Mouse (Mus musculus): ENCODE measurements at regions not wholly inside any gene's neighbourhood (a gene's known extent, or its start where the extent isn't known, plus 50 kb on each side); places are given as distances from the start of the nearest gene placed in this dataset.

DNA sequence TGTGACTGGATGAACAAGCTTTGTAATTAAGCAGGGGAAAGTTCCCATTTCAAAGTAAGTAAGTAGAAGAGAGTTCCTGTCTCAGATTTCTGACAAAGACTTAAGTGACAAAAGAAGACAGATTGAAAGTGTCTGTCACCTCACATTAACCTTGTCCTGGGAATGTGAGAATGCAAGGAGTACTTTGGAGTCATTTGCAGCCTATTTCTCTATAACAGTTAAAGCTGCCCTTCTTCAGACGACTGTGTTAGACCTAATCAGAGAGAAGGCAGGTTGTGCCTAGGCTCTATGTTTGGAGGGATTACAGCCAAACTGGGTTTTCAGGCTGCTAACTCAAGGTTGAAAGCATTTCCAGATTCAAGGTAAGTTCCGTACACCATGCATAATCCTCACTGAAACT is 446.5 kb downstream of the Pdgfc start:
- DNase-seq (ENCODE audit: low read depth), result no peak

DNA sequence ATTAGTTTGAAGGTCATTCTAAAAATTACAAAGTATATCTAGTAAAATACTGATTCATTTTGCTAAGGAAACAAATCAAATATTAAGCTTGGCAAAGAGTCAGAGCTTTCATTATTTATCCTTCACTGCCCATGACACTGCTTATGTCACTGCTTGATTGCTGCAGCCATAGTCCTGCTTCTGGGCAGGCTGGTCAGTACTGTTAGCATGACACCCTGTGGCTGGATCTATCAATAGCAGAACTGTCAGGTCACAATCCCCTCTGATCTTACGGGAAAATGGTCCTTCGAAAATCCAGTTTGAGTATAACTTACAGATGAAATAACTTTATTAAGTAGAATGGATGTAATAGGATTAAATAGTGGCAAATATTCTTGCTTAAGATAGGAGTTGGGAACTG is 447.1 kb downstream of the Pdgfc start:
- DNase-seq (ENCODE audit: low read depth), result no peak

DNA sequence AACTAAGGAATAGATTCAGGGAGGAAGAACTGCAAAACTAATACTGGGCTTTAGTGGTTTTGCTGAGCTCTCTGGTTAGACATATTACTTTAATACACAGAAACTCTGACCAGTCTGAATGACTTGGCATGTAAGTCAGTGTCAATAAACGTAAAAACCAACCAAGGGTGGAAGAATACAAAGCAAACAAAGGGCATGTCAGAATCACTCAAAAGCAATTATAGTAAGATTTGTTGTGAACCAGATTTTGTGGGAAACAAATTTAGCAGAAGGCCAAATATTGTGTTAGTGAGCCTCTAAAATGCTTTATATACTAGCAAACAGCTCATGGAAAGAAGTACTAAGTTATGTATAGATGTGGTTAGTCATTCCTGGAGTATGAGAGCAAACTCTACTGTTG is 427.1 kb upstream of the Ctso start:
- no peak for DNase-seq (ENCODE audit: low read depth)

DNA sequence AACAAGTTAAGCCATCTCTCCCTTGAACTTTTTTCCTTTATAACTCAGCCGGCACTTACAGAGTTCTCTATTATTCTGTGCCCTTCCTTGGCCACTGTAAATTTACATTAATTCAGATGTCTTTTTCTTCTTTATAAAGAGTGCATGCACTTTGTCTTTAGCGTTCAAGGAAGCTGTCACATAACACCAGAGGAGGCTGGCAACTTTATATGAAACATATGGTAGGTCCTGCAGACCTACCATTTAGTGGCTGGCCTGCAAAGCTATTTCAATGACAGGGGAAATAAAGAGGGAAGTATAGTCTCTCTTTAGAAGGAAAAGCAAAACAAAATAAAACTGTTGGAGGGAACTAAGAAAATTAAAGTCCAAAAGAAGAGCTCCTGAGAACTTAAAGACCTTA is 423.8 kb upstream of the Ctso start:
- no peak for DNase-seq (ENCODE audit: low read depth)

DNA sequence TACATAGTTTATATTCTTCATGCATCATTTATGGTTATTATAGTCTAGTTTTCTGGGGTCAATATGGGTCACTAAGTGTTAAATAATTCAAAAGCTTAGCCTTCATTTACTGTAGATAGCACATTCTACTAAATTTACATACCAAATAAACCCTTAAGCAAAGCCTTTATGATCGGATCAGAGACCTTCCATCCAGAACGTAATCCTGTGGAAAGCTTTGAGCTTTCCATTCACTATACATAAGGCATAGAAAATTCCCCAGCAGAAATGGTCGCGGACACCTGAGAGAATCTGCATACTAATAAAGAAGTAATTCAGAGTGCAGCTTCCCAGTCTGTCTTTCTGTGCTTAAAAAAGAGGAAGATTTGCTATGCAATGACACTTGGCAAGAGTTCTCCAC is 410.6 kb upstream of the Ctso start:
- no peak for DNase-seq (ENCODE audit: low read depth)

DNA sequence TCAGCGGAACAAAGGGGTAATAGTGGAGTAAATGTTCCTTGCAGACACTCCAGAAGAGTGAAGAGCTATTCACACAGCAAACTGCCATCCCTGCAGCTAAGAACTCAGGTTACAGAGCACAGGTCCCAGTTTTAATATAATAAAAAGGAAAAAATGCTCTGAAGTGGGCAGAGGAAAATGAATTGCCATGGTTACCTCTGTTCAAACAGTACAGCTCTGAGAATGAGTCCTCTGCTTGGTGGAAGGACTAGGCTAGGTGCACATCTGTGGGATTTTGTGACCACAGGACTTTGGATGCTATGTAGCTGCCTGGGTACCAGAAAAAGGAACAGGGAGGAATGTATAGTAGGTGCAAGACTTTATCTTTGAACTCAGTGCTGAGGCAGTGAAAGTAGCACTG is 401.5 kb upstream of the Ctso start:
- no peak for DNase-seq (ENCODE audit: low read depth)

DNA sequence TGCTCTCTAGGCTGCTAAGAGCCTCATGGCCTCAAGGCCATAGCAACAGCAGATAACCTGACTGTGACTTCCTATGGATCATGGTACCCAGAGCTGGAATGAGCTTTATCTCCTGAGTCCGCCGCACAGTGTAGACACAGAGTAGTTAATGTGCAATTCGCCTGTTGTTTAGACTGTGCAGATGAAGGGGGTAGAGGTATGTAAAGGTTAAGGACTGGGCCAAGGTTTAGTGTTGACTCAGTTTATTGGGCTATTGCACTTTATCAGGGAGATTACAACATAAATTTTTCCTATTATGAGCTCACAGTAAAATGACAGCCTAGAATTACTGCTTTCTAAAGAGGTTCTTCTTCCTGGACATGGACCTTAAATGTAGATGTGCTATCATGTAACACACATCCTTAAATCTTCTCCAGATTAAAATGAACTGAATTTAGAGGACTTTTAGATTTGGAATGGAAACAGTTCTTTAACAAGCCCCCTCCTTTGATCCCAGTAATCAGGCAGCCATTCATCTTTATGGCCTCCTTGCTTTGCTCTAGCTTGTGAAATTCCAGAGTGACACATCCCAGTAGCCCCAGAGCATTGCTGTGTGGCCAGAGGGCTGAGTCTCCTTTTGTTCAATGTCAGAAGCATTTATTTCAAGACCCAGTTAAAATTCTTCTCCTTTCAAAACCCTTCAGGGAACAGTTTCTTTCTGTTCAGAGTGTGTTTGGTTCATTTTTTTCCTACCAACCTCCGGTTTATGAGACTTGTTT is 396.8 kb upstream of the Ctso start:
- DNase-seq (ENCODE audit: low read depth), result no peak

DNA sequence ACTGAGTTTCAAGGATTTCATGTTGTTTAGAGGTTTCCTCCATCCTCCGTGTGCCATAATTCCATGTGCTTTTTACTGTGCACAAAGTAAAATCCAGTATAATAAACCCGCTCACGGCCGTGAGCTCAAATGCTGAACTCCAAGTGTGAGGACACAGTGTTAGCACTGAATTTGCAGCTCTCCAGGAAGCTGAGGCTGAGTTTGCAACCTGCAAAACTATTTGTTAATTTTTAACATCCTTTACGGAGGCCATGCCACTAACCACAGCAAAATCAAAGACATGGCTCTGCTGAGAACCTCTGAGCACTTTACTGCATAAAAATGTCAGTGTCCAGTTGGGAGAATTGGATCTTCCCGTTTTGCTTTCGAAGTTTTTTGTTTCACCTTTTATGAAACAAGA is 377.6 kb upstream of the Ctso start:
- DNase-seq (ENCODE audit: low read depth), result no peak

DNA sequence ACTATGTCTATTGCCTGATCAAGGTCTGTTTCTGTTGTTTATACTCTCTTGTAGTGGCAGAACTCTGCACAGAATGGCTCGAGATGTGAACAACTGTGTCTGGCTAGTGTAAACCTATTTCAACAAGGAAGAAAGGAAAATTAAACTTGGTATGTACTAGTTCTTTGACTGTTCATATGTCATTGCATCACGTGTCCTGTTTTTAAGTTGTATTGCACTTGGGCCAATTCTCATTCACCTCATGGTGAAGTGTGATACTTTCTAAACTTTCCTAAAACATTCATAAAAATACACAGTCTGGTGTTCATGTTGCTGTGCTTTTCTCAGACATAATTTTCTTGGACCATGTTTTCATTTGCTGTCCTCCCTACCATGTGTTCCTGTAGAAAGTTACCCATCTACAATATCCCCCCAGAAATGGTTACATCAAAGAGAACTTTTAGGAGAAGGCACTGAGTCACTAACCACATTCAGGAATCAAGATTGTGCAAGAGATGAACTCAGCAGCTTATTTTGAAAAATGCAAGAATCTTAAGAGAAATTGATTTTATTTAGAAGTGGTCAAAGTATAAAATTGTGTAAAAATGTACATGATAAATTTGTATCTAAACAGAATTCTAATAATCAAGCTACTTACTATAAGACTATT is 369.7 kb upstream of the Ctso start:
- DNase-seq (ENCODE audit: low read depth), result peak; percentile 44

DNA sequence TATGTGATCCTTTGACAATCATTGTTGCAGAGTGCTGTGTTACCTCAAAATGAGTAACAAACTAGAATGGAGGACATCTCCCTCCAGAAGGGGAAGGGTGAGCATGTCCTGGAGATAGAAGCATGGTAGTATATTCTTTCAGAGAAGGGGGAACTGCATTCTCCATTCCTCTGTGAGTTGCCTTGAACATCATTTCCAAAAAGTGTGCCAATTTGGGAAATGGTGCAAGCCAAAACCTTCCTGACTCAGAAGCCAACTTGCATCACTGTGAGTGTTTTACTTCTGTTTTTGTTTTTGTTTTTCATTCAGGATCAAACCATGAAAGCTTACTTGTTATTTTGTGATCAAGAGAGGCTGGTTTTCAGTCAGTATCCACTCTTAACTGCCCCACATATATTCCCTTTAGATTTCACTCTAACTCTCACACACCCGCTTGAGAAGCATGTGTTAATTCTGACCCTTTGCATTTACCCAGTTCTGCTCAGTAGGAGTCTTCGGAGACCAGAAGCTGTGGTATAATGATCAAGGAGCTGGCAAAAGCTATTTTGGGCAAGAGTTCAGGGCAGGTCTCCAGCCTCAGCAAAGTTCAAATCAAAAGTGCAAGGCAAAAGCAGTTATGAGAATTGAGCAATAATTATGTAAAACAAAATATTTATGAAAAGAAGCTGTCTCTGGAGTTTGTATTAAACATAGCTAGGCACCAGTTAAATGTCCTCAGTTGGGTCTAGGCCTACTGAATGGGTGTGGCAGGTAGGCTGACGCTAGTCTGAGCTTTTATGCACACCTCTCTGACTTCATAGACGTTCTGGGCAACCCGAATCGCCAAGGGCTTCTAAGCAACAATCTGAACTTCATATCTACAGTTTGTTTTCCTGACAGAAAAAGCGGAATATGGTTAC is 368.3 kb upstream of the Ctso start:
- DNase-seq (ENCODE audit: low read depth), result peak; percentile 68

DNA sequence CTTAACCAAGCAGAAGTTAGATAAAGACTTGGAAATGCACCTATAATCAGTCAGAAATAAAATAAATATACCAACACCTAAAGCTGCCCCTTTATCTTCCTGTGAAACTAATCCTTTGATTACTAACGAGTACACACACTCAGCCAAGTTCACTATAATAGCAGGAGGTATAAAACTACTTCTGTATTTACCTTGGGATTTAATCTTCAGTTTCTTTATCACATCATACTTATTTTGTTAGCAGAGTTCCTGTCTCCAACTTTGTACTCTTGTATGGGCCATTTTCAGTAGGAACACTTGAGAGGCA is 367.7 kb upstream of the Ctso start:
- no peak for DNase-seq (ENCODE audit: low read depth)

DNA sequence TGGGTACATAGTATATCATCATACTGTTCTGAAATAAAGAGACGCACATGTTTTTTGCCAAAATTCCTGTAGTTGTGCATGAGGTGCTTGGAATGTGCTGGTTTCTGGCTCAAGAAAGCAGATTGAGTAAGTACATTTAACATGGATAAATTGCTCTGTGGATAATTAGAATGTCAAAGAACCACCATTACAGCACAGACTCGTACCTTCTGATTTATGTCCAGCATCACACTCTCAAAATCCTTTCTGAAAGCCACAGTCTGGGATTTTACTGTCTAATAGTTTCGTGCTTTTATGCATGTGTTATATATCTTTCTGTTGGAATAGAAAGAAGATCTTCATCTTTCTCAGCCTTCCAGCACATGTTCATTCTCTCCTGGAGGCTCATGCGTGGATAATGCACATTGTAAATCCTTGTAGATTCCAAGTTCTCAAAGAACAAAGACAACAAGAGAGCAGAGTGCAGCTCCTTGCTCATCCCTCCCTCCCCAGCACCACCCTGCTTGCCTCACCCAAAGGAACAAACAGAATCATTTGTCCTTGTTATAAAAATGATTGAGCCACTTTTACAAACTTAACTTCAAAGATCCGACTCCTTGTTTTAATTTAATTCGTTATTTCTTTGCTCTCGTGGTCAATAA is 348.9 kb upstream of the Ctso start:
- DNase-seq (ENCODE audit: low read depth), result no peak

DNA sequence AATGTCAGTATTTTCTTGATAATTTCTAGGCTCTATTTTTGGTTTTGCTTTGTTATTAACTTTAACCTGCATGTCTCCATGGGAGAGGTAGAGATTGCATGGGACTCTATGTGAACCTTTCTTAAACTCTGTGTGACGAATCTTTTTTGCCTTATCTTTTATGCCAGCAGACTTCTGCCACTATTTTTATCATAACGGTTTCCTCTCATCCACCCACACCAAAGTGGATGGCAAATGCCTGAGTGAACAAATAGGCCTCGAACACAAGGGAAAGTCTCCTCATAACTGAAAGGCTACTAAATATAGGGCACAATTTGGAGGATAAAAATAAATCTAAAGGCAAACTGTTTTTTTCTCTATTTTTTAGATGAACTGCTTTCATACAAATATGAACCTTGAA is 343.3 kb upstream of the Ctso start:
- DNase-seq (ENCODE audit: low read depth), result no peak

DNA sequence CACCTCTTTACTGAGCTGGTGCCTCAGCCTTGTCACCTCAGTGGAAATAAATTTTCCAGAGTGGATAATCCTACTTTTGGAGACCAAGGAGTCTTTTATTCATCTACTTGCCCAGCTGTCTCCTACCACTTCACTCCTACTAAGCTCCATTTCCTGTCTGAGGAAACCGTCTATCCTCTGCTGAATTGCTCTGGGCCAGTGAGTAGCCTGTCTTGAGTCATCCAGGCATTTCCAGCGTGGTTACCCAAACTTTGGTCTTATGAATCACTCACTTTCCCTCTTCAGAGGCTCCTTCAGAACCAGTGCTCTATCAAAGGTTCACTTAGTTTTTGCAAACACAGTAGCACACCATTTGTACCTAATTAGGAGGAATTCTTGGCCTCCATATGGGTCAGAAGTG is 303.2 kb upstream of the Ctso start:
- peak; percentile 30 for DNase-seq (ENCODE audit: low read depth)

DNA sequence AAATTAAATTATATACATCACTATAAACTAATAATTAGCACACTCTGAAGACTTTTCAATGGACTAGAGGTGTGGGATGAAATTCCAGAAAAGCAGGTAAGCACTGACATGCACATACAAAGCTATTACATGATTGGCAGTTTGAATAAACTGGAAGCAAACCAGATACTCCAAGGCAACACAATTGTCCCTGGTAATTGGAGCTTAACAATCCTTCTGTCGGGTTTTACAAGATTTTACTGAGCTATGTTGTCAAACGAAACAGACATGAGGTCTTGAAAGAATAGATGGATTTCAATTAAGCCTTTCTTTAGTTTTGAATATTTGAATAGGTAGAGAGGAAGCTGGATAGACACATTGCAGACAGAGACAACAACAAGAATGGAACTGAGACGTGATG is 273.9 kb upstream of the Ctso start:
- no peak for DNase-seq (ENCODE audit: low read depth)

DNA sequence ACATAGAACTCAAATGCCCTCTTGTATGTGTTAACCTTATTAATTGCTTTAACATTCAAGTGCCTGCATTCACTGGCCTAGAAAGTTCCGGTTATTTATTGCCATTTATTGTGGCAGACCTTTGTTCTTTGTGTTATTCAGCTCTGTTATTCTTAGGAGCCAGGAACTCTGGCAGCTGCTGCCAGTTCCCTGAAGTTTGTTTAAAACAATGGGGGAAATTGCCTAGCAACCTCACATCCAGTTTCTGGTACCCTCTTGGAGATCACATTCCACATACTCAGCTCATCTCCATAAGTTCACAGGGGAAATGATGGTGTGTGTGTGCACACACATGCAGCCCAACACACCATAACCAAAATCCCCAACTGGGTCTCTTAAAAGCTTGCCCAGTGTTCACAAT is 270.8 kb upstream of the Ctso start:
- DNase-seq (ENCODE audit: low read depth), result no peak

DNA sequence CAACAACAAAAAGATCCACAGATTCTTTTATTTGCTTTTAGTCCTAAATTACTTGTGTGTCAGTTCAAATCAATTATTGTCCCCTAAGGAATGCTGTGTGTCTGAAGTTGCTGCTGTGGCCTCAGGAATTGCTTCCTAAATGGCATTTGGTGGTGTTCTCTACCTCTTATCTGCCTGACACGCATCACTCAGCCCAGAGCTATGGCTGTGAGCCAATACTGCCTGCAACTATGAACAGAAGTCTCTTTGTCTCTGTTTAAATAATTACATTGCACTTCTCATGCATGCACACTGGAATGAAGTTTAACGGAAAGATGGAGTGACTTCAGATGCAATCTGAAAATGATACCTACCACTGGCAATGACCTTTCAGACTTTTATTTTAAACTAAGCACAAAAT is 266.1 kb upstream of the Ctso start:
- no peak for DNase-seq (ENCODE audit: low read depth)

DNA sequence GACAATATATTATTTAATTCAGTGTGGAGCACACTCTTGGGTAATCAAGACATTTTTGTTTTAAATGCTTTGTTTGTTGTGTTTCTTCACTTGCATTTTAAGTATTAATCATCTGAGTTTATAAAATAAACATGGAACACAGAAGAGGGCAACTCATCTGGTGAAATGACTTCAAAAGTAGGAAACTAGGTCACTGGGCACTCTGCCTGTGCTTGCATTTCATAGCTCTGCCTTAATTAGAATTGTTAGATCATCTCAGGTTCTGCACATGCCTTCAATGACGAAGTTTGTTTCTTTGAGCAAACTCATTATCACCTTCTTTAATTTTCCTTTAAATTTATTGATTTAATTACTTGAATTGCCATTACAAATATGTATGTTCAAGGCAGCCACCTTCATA is 255.8 kb upstream of the Ctso start:
- no peak for DNase-seq (ENCODE audit: low read depth)

DNA sequence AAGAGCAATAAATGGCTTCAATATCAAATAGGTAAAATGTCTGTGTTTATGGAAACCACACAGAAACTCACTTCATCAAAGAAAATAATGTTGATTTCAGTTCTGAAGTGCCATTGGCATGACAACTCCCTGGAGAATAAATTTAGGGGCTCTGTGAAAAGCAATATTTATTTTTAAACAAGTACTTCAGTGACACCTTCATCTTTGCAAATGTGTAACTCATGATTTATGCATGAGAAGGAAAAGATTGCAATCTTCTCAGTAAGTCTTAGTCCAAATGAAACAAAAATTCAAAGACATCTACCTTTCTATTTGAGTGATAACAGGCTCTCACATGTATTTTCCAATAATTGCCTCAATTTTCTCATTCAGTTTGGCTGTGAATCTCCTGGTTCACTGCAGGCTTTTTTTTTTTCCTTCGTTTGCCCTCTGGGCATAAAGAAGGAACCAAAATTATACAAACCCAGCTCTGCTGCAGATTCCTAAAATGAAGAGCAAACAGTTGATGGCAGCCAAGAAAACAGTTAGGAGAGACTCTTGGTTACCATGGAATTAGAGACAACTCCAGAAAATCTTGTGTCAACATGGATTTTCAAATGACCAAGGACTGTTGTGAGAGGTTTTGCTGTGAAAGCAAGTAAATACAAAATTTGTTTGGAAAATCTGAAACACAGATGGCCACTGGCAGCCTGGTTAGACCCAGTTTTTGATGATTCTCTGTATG is 230.3 kb upstream of the Ctso start:
- no peak for DNase-seq (ENCODE audit: low read depth)

DNA sequence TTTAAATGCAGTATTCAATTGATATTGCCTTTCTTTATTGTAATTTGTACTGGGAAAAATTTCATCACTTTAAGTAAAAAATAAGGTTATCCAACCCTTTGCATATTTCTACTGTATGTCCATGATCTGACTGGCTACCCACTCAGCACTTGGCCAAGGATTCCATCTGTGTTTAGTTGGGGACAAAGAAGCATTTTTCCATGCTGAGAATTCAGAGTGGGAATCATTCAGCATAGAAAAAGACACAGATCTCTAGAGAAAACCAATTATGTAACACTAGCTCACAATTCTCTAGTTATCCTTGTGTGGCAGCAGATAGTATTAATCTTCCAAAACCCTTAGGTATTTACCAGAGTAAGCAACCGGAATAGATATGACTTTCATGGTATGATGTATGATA is 213.5 kb upstream of the Ctso start:
- no peak for DNase-seq (ENCODE audit: low read depth)

DNA sequence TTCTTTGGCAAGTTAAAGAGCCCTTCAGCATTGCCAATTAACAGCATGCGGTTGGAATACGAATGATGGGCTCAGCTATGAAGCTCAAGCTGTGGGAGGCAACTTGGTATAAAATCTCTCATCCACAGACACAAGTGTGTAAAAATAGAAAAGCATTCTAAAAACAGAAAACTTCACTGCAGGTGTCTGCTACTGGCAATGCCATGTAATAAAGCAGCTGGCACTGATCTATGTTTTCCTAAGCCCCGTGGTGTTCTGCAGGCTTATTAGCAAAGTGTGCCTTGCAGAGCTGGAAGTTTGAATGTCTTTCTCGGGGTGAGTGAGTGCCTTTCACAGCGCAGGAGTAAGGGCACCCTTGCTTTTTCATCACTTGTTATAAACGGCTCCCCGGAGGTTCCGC is 196.9 kb upstream of the Ctso start:
- no peak for DNase-seq (ENCODE audit: low read depth)

DNA sequence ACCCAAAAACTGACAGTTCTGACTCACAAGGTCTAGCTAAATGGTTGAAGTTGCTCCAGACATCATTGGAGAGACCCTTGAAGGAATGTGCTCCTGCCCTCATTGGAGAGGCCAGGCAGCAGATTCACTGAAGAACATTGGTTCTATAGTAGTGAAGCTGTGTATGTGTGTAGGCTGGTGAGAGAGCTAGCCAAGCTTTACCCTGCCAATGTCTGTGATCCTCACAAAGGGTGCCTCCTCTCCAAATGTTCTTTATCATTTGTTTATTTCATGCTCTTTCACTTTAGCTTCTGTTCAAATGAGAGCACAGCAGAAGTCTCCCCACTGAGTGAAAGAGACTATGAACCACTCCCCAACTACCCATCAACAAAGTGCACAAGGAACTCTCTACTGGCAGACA is 195.6 kb upstream of the Ctso start:
- no peak for DNase-seq (ENCODE audit: low read depth)
